Mouse (Mus musculus) hindbrain, embryonic 16.5 days (tissue): ENCODE measurements around the gene Ubd. TPM values are rescaled to one million over a fixed set of nuclear protein-coding genes. Genes with fewer than 3 reads are reported as not detected.
"Not testable (repeated sequence)": the region's sequence is repeated elsewhere in the genome, so short reads cannot be mapped to it uniquely, and the experiment has no call there.

ENCODE experiments used
- ATAC-seq: fragments of 200-750 bp; cut with Nextera tagmentation; 2 replicates; pipeline ENCODE4 v1.8.0; 2017; ENCODE audit warnings: moderate TSS enrichment, moderate library complexity
- H3K27ac ChIP-seq: fragments of 300-500 bp; sonication (generic); 2 replicates; pipeline ENCODE4 v1.5.1; 2014; ENCODE audit warnings: low read depth, mild to moderate bottlenecking, control low read depth, low read length, moderate library complexity
- H3K27me3 ChIP-seq: fragments of 300-500 bp; sonication (generic); replicated peaks from 2 replicates; pipeline ENCODE4 v1.6.1; 2014; ENCODE audit warnings: low read length; ENCODE audit not compliant: control insufficient read depth, insufficient read depth
- H3K36me3 ChIP-seq: fragments of 300-500 bp; sonication (generic); 2 replicates; pipeline ENCODE4 v1.6.1; 2014; ENCODE audit warnings: mild to moderate bottlenecking, low read length, moderate library complexity, mixed read lengths; ENCODE audit not compliant: control insufficient read depth, insufficient read depth
- H3K4me1 ChIP-seq: fragments of 300-500 bp; sonication (generic); 2 replicates; pipeline ENCODE4 v1.6.1; 2014; ENCODE audit warnings: low read depth, low read length; ENCODE audit not compliant: control insufficient read depth, insufficient read depth
- H3K4me2 ChIP-seq: fragments of 300-500 bp; sonication (generic); 2 replicates; pipeline ENCODE4 v1.6.1; 2014; ENCODE audit warnings: mild to moderate bottlenecking, low read length, control low read depth, moderate library complexity
- H3K4me3 ChIP-seq: fragments of 300-500 bp; sonication (generic); 2 replicates; pipeline ENCODE4 v1.5.1; 2014; ENCODE audit warnings: mild to moderate bottlenecking, low read length, control low read depth, moderate library complexity
- H3K9ac ChIP-seq: fragments of 300-500 bp; sonication (generic); 2 replicates; pipeline ENCODE4 v1.6.1; 2014; ENCODE audit warnings: low read depth, mild to moderate bottlenecking, control low read depth, low read length, moderate library complexity
- H3K9me3 ChIP-seq: fragments of 300-500 bp; sonication (generic); 2 replicates; pipeline ENCODE4 v1.6.1; 2014; ENCODE audit warnings: mild to moderate bottlenecking, low read length, moderate library complexity; ENCODE audit not compliant: control insufficient read depth
- WGBS: fragments of 180-500 bp; shearing (Covaris S2); extraction: QIAGEN DNeasy Blood & Tissue Kit; methylation state at CpG from one replicate; pipeline ENCODE4 v1.1.7; 2014; 5-methylcytosine and 5-hydroxymethylcytosine counted together
- polyA plus RNA-seq: library from polyadenylated mRNA; unstranded; fragments of >200 nt; fragmentation: Nextera tagmentation; extraction: Ambion mirVana; gene quantifications from 2 replicates; pipeline ENCODE4 v1.2.1, GENCODE M21; 2015

The Ubd gene
- polyA plus RNA-seq, 1 experiment from 2014 or later, result not detected

DNA sequence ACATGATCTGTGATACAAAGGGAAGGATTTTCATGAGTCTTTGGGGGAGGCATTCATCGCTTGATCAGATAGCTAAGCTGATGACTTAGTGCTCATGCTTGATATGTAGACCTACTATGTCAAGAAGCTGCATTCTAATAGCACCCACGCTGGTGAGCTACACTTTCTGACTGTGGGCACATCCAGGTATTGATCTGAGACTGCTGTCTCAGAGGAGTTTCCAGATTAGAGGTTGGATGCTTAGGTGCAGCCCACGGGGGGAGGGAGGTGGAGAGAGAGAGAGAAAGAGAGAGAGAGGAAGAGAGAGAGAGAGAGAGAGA, 10.2 kb downstream of the Ubd start:
- WGBS, result 32% methylated on average over 3 of the region's 3 CpGs
- no peaks in the 10 kb centered on the region for H3K4me1 ChIP-seq
- no peak overlapping the region for H3K4me3 ChIP-seq
- ATAC-seq, result peak; percentile 52
- no peak overlapping the region for H3K9ac ChIP-seq
- no peaks in the 10 kb centered on the region for H3K27me3 ChIP-seq
- H3K27ac ChIP-seq, result no peak overlapping the region
- no peaks in the 10 kb centered on the region for H3K36me3 ChIP-seq
- H3K9me3 ChIP-seq, result no peaks in the 10 kb centered on the region
- no peak overlapping the region for H3K4me2 ChIP-seq

DNA sequence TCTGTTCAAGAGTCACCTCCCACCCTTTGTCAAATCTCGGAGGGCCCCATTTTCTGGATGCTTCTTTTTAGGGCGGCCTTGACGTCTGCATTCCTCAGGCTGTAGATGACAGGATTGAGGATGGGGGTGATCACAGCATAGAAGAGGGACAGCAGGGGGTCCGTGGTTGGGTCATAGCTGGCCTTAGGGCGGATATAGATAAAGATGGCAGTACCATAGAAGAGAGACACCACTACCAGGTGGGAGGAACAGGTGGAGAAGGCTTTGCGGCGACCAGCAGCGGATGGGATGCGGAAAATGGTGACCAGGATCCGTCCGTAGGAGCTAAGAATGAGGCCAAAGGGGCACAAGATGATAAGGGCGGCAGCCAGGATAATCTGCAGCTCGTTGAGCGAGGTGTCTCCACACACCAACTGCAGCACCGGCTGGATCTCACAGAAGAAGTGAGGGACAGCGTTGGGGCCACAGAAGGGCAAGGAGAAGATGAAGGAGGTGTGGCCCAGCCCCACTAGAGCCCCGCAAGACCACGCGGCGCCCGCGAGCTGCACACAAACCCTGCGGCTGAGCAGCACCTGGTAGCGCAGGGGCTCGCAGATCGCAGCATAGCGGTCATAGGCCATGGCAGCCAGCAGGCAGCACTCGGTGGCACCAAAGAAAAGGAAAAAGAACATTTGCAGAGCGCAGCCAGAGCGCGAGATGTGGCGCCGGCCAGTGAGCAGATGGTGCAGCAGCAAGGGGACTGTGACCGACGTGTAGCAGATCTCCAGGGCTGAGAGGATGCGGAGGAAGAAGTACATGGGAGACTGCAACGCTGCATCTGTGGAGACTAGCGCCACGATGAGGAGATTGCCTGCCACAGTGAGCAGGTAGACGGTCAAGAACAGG, 17.4 kb downstream of the Ubd start:
- no peaks in the 10 kb centered on the region; the same call in 1 of the 2 replicates for H3K27me3 ChIP-seq
- 23% methylated on average over 40 of the region's 40 CpGs for WGBS
- peak overlapping the region; percentile 44 for H3K4me3 ChIP-seq
- H3K9ac ChIP-seq, result peak overlapping the region; percentile 69
- H3K9me3 ChIP-seq, result no peaks in the 10 kb centered on the region
- no peaks in the 10 kb centered on the region for H3K4me1 ChIP-seq
- peak; percentile 91 for ATAC-seq
- peak overlapping the region; percentile 69 for H3K4me2 ChIP-seq
- H3K27ac ChIP-seq, result no peak overlapping the region
- no peaks in the 10 kb centered on the region for H3K36me3 ChIP-seq

DNA sequence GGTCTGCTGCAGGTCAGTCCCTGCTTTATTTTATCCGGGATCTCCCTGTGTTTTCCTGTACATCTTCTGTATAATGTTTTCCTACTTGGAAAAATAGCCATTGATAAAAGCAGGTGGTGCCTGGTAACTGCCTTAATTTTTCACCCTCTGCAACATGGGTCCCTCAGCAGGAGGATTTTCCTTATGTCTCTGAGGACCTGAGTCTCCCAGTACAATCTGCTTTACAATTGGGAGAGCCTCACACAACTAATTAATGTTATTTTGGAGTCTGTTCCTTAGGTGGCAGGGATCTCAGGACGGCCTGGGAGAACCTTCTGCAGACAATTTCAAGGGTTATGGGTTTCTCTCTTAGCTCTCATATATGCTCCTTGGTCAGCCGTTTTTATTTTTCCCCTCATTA, 19.3 kb downstream of the Ubd start, which contains the start of gene Olfr95:
Olfr95 (minus strand) TSS at position 101 of the 400 bp plus-strand sequence.
- H3K9ac ChIP-seq, result no peak within 1 kb of the TSS
- WGBS, result 76% methylated on average over 3 of the region's 3 CpGs
- ATAC-seq, result no peak
- H3K9me3 ChIP-seq, result peaks cover 6% of the 10 kb centered on the region; the same call in 1 of the 2 replicates
- H3K27ac ChIP-seq, result no peak within 1 kb of the TSS
- no peaks in the 10 kb centered on the region; the same call in 1 of the 2 replicates for H3K27me3 ChIP-seq
- H3K36me3 ChIP-seq, result no peaks in the 10 kb centered on the region
- no peaks in the 10 kb centered on the region for H3K4me1 ChIP-seq
- H3K4me3 ChIP-seq, result no peak within 1 kb of the TSS
- H3K4me2 ChIP-seq, result no peak within 1 kb of the TSS

DNA sequence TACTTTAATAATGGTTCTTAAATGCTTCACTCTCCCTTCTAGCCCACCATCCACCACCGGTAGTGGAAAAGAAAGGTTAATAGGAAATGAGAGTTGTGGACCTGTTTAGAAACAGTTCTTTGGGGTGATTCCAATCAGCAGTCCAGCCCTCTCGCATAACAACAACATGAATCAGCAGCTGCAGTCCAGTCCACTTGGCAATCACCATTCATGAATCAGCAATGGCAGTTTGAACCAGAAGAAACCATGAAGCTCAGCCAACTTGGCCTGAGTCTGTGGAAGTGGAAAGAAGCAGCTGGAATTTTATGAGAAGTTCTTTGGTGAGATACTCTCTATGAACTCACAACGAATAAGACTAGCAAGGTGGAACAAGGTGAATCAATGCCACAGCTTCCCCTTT, 24.8 kb downstream of the Ubd start:
- Histone ChIP-seq H3K27me3 (no peaks in the 10 kb centered on the region), H3K4me1 (no peaks in the 10 kb centered on the region), H3K9me3 (peaks cover 6% of the 10 kb centered on the region; the same call in 1 of the 2 replicates), H3K4me3 (no peak overlapping the region), H3K27ac (no peak overlapping the region), H3K36me3 (no peaks in the 10 kb centered on the region), H3K9ac (no peak overlapping the region), H3K4me2 (no peak overlapping the region)
- WGBS, result 80% methylated on average over 3 of the region's 3 CpGs
- ATAC-seq, result no peak

DNA sequence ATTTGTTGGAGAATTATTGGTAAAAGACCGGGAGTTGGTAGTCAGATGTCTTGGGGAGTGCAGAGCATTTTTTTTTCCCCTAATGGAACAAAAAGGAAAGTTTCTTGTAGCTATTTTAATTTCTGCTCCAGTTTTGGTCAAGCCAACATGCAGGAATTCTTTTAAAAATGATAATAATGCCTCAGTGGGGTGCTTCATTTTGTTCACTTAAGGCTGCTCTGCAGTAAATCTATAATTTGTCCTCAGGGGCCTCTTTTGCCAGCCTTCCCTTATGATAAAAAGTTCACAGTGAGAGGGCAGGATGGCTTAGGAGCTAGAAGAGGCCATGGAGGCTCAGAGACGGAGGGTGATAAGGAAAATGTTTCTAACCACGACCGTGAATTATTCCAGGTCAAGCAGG, 26.2 kb downstream of the Ubd start, which contains the start of gene Olfr96:
Olfr96 (plus strand) TSS at position 301 of the 400 bp plus-strand sequence.
- no peak within 1 kb of the TSS for H3K4me3 ChIP-seq
- WGBS, result 69% methylated on average over 4 of the region's 4 CpGs
- ATAC-seq, result no peak

DNA sequence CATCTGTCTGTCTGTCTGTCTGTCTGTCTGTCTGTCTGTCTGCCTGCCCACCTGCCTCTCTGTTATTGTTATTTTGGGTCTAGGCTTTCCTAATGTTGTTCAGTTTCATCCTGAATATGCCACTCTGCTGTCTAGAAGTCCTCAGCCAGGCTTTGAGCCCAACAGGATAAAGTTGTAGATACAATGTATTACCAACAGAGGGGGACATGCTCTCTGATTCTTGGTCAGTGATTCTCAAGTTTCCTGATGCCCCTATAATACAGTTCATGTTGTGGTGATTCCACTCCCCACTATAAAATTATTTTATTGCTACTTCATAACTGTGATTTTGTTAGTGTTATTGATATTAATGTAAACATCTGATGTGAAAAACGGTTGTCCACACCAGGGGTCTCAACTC, 28.2 kb downstream of the Ubd start:
- ATAC-seq, result no peak

More for the DNA sequence above, 26.2 kb downstream of the Ubd start, which contains the start of gene Olfr96:
- no peaks in the 10 kb centered on the region for H3K36me3 ChIP-seq
- H3K4me2 ChIP-seq, result no peak within 1 kb of the TSS
- no peak within 1 kb of the TSS for H3K27ac ChIP-seq
- peaks cover 6% of the 10 kb centered on the region; the same call in 1 of the 2 replicates for H3K9me3 ChIP-seq
- no peaks in the 10 kb centered on the region for H3K4me1 ChIP-seq
- H3K27me3 ChIP-seq, result no peaks in the 10 kb centered on the region
- no peak within 1 kb of the TSS for H3K9ac ChIP-seq

DNA sequence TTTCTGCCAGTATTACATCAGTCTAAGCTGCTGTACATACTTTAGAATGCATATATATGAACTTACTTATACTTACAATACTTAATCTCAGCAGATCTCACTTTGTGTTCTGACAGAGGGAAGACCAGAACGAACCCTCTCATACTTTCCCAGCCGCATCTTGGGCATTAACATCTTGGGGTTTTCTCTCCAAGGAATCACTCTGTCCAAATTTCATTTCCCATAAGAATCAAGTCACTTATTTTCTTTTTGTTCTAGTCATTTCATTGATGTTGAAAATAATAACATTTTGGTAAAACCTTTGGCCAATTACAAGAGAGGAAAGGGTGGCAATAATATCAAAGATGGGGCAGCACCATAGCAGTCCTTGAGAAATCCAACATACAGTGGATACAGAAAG, 43.5 kb downstream of the Ubd start, which contains the start of gene Olfr97:
Olfr97 (minus strand) TSS at position 101 of the 400 bp plus-strand sequence.
- H3K9ac ChIP-seq, ATAC-seq, H3K4me1 ChIP-seq, H3K27me3 ChIP-seq, H3K4me2 ChIP-seq, H3K36me3 ChIP-seq, H3K27ac ChIP-seq, H3K9me3 ChIP-seq, H3K4me3 ChIP-seq: not testable (repeated sequence)
- WGBS, result 94% methylated on average over 2 of the region's 2 CpGs

More for the DNA sequence above, 28.2 kb downstream of the Ubd start:
- Histone ChIP-seq H3K4me3 (no peak overlapping the region), H3K4me1 (no peaks in the 10 kb centered on the region), H3K4me2 (no peak overlapping the region), H3K9me3 (peaks cover 6% of the 10 kb centered on the region; the same call in 1 of the 2 replicates), H3K9ac (no peak overlapping the region), H3K36me3 (no peaks in the 10 kb centered on the region), H3K27me3 (no peaks in the 10 kb centered on the region), H3K27ac (no peak overlapping the region)
- 25% methylated on average over 1 of the region's 1 CpGs for WGBS

DNA sequence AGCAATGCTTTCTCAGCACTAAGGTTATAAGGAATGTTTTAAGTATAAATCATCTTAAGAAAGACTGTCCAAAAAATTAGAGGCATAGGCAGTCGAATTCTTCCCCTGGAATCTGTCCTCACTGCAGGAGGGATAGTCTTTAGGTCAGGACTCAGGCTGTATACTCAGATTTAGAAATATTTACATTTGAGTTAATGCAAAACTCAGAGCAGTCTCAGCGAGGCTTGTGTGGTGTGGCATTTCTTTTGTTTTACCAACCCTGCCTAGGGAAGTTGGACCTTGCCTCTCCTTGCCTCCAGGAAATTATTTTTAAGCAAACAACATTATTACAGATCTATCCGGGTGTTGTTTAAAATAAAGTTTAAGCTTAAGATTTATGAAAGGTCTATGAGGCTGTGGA, 48.5 kb downstream of the Ubd start:
- no peaks in the 10 kb centered on the region for H3K27me3 ChIP-seq
- 52% methylated on average over 3 of the region's 3 CpGs for WGBS

More for the DNA sequence above, 48.5 kb downstream of the Ubd start:
- Histone ChIP-seq H3K36me3 (no peaks in the 10 kb centered on the region), H3K27ac (no peak overlapping the region), H3K4me3 (no peak overlapping the region), H3K4me2 (no peak overlapping the region), H3K9me3 (no peaks in the 10 kb centered on the region), H3K4me1 (no peaks in the 10 kb centered on the region), H3K9ac (no peak overlapping the region)
- ATAC-seq, result no peak
